Mouse (Mus musculus) liver, adult 2 months (tissue): ENCODE measurements around the gene Galnt4. TPM values are rescaled to one million over a fixed set of nuclear protein-coding genes. Genes with fewer than 3 reads are reported as not detected.
A peak's percentile ranks its signal among the peaks of the same experiment; 100 is the strongest.

ENCODE experiments used
- DNase-seq: peaks from one replicate; pipeline ENCODE4 v3.0.0-alpha.2; 2011; ENCODE audit warnings: low read depth, low spot score; ENCODE audit errors: extremely low read depth
- H3K27ac ChIP-seq: fragments of 200-500 bp; replicated peaks from 2 replicates; pipeline ENCODE4 v1.5.1; 2012; ENCODE audit warnings: low read depth, mild to moderate bottlenecking, control low read depth, inconsistent platforms, low read length; ENCODE audit not compliant: insufficient read depth
- H3K27me3 ChIP-seq: fragments of 200-500 bp; 2 replicates; pipeline ENCODE4 v1.6.1; 2012; ENCODE audit warnings: mild to moderate bottlenecking, moderate library complexity, low read length, inconsistent platforms; ENCODE audit not compliant: control insufficient read depth, insufficient read depth
- H3K36me3 ChIP-seq: fragments of 200-500 bp; 2 replicates; pipeline ENCODE4 v1.6.1; 2012; ENCODE audit warnings: low read length, inconsistent platforms; ENCODE audit not compliant: control insufficient read depth, insufficient read depth
- H3K4me1 ChIP-seq: fragments of 200-500 bp; 2 replicates; pipeline ENCODE4 v1.6.1; 2011; ENCODE audit warnings: low read length; ENCODE audit not compliant: control insufficient read depth, insufficient read depth
- H3K4me3 ChIP-seq: fragments of 200-500 bp; 2 replicates; pipeline ENCODE4 v1.5.1; 2011; ENCODE audit warnings: low read depth, mild to moderate bottlenecking, control low read depth, low read length, moderate library complexity; ENCODE audit not compliant: insufficient read depth
- H3K79me2 ChIP-seq: fragments of 200-500 bp; 2 replicates; pipeline ENCODE4 v1.6.1; 2012; ENCODE audit warnings: inconsistent platforms, mild to moderate bottlenecking, low read length, moderate library complexity; ENCODE audit not compliant: control insufficient read depth, insufficient read depth
- H3K9ac ChIP-seq: fragments of 200-500 bp; 2 replicates; pipeline ENCODE4 v1.6.1; 2012; ENCODE audit warnings: low read depth, mild to moderate bottlenecking, control low read depth, inconsistent platforms, low read length
- CTCF ChIP-seq: fragments of 200-500 bp; IDR thresholded peaks from 2 replicates; pipeline ENCODE4 v1.5.1; 2011; ENCODE audit warnings: low read depth, low read length, control low read depth
- POLR2A ChIP-seq: fragments of 200-500 bp; IDR thresholded peaks from 2 replicates; pipeline ENCODE4 v1.6.1; 2011; ENCODE audit warnings: low read length, control low read depth; ENCODE audit not compliant: insufficient read depth; ENCODE audit errors: extremely low read depth
- WGBS: fragments of 180-500 bp; shearing (Covaris S2); methylation state at CpG from one replicate; pipeline ENCODE4 v1.1.7; 2018; 5-methylcytosine and 5-hydroxymethylcytosine counted together
- polyA plus RNA-seq: library from polyadenylated mRNA; depleted of rRNA; stranded (reverse); fragments of >200 nt; gene quantifications from 2 replicates; pipeline ENCODE4 v1.2.3, GENCODE M21; 2012
- total RNA-seq: library from RNA; depleted of rRNA; stranded (reverse); fragments of >200 nt; gene quantifications from 2 replicates; pipeline ENCODE4 v1.2.3, GENCODE M21; 2014

The Galnt4 gene
- total and polyA plus RNA-seq, 2 experiments: 1.0 to 6.9 TPM

GRCm38 (mm10) chr10:99093364-99093763, 14.6 kb upstream of the Galnt4 start:
- 68% methylated on average over 2 of the region's 2 CpGs for WGBS
- Histone ChIP-seq H3K27me3 (no peaks in the 10 kb centered on the region), H3K36me3 (no peaks in the 10 kb centered on the region), H3K79me2 (no peaks in the 10 kb centered on the region), H3K27ac (no peak overlapping the region), H3K4me1 (no peaks in the 10 kb centered on the region), H3K9ac (no peak overlapping the region), H3K4me3 (no peak overlapping the region)
- no peak for TF ChIP-seq POLR2A
- no peak for DNase-seq

- H3K27ac ChIP-seq: no peak overlapping the region
- no peak overlapping the region for H3K9ac ChIP-seq
- no peaks in the 10 kb centered on the region for H3K79me2 ChIP-seq
- no peaks in the 10 kb centered on the region for H3K27me3 ChIP-seq
- TF ChIP-seq CTCF (no peak), POLR2A (no peak)
- H3K4me3 ChIP-seq: no peak overlapping the region
- 70% methylated on average over 2 of the region's 2 CpGs for WGBS
- no peaks in the 10 kb centered on the region for H3K36me3 ChIP-seq
- DNase-seq: no peak
- H3K4me1 ChIP-seq: no peaks in the 10 kb centered on the region
Observed at GRCm38 (mm10) chr10:99095114-99095513, 12.8 kb upstream of the Galnt4 start.

GRCm38 (mm10) chr10:99097374-99097773, 10.6 kb upstream of the Galnt4 start:
- peak; percentile 46 for DNase-seq
- no peaks in the 10 kb centered on the region for H3K4me1 ChIP-seq
- 64% methylated on average over 10 of the region's 10 CpGs for WGBS

GRCm38 (mm10) chr10:99105522-99105921, 2.4 kb upstream of the Galnt4 start:
- Histone ChIP-seq H3K79me2 (peaks cover 15% of the 10 kb centered on the region; the same call in 1 of the 2 replicates), H3K27ac (no peak overlapping the region), H3K9ac (no peak overlapping the region), H3K4me1 (peaks cover 5% of the 10 kb centered on the region; the same call in 1 of the 2 replicates), H3K27me3 (no peaks in the 10 kb centered on the region), H3K36me3 (no peaks in the 10 kb centered on the region), H3K4me3 (no peak overlapping the region)
- TF ChIP-seq POLR2A (no peak), CTCF (no peak)
- 84% methylated on average over 3 of the region's 3 CpGs for WGBS
- DNase-seq: no peak

More at GRCm38 (mm10) chr10:99097374-99097773, 10.6 kb upstream of the Galnt4 start:
- H3K9ac ChIP-seq: no peak overlapping the region
- no peaks in the 10 kb centered on the region for H3K79me2 ChIP-seq
- no peak for TF ChIP-seq POLR2A
- peak; percentile 55 for TF ChIP-seq CTCF
- no peaks in the 10 kb centered on the region for H3K27me3 ChIP-seq
- no peaks in the 10 kb centered on the region for H3K36me3 ChIP-seq
- H3K4me3 ChIP-seq: no peak overlapping the region
- H3K27ac ChIP-seq: no peak overlapping the region

- no peak for TF ChIP-seq POLR2A
- no peak for TF ChIP-seq CTCF
- Histone ChIP-seq H3K9ac (peak overlapping the region; percentile 79; the same call in 1 of the 2 replicates), H3K36me3 (no peaks in the 10 kb centered on the region), H3K4me3 (peak overlapping the region; percentile 86), H3K79me2 (peaks cover 15% of the 10 kb centered on the region; the same call in 1 of the 2 replicates), H3K4me1 (peaks cover 8% of the 10 kb centered on the region; the same call in 1 of the 2 replicates), H3K27ac (no peak overlapping the region), H3K27me3 (no peaks in the 10 kb centered on the region)
- DNase-seq: no peak
- WGBS: 30% methylated on average over 8 of the region's 8 CpGs
Observed at GRCm38 (mm10) chr10:99106311-99106702, 1.7 kb upstream of the Galnt4 start.

- peak; percentile 78 for DNase-seq
- TF ChIP-seq CTCF (no peak), POLR2A (no peak)
- H3K27ac ChIP-seq: peak within 1 kb of the TSS; percentile 66
- H3K36me3 ChIP-seq: no peaks in the 10 kb centered on the region
- under 1% methylated on average over 104 of the region's 106 CpGs for WGBS
- no peaks in the 10 kb centered on the region for H3K27me3 ChIP-seq
- peaks cover 15% of the 10 kb centered on the region; the same call in 1 of the 2 replicates for H3K79me2 ChIP-seq
- peak within 1 kb of the TSS; percentile 86 for H3K4me3 ChIP-seq
- H3K4me1 ChIP-seq: peaks cover 9% of the 10 kb centered on the region; the same call in 1 of the 2 replicates
- H3K9ac ChIP-seq: peak within 1 kb of the TSS; percentile 88
Observed at GRCm38 (mm10) chr10:99106703-99107631, 992 bp upstream of the Galnt4 start, which contains the start of gene Poc1b. Gene Poc1b, plus strand, starts transcription at chr10:99107036.
